Mouse (Mus musculus): ENCODE measurements around the gene Rims1.

The Rims1 gene

DNA sequence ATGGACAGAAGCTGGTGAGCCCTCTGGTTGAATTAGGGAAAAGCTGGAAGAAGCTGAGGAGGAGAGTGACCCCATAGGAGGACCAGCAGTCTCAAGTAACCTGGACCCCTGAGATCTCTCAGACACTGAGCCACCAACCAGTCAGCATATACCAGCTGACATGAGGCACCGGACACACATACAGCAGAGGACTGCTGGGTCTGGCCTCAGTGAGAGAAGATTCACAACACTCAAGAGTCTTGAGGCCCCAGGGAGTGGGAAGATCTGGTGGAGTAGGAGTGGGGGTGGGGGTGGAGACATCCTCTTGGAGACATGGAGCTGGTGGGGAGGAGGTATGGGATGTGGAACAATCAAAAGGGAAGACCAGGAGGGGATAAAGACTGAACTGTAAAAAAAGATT, 233.1 kb downstream of the Rims1 start:
- no peak for DNase-seq

DNA sequence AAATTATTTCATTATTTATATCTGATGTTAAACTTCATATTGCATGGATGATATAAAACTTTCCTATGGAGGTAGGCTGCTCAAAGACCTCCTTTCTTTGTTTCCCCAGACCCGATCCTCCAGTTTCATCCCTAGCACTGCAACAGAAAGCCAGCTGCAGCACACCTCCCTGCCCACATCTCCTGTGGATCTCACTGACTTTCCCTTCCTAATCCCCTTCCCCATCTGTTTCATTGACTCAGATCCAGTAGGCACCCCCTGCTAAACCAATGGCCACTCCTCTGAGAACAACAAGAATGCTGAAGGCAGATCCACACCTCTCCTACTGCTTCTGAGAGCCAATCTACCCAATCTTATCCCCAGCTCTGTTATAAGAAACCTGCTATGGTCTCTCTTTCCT, 259.5 kb downstream of the Rims1 start:
- no peak for DNase-seq

DNA sequence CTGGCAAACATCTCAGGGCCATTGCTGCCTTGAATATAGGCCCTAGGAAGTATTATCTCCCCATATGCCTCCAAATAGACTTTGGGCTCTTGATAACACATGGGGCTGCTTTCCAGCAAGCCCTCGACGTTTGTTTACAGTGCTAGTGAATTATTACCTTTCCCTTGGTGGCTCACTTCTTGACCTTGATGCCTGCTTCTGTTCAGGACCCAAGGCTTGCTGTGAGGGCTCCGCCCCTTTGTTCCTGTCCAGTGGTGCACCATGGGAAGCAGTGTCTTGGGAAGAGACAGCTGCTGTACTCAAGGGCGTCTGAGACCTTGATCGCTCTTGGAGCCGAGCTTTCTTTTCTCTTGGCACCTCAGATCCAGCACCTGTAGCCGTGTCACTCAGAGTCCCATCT, 267.7 kb downstream of the Rims1 start:
- DNase-seq, result no peak

DNA sequence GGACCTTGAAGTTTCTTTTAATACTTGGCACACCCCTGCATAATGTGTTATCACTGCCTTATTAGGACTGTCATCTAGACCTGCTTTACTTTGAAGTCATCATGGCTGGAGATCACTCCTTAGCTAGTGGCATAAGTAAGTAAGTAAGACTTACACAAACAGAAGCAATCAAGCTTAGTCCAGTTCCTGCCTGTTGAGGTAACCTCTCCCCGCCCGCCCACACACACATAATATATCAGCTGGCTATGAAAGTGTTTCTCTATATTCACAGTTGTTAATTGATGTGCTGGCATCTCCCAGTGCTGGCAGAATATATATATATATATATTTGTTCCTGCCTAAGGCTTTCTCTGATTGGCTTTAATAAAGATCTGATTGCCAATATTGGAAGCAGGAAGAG, 269.0 kb downstream of the Rims1 start:
- no peak for DNase-seq

DNA sequence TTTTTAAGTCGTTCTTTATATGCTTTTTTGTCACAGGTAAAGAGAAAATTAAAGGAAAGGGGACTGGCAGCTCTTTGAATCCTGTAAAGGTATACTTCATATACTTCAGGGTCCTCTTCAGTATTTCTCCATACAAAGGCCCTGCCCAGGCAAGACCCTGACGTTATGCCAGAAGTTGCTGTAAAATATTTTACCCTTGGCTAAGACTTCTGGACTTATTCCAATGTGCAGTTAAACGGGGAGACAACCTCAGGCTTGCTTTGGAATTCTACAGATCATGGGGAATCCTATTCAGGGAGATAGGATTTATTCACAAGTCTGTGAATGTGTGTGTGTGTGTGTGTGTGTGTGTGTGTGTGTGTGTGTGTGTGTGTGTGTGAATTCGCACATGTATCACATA, 270.7 kb downstream of the Rims1 start:
- no peak for DNase-seq

DNA sequence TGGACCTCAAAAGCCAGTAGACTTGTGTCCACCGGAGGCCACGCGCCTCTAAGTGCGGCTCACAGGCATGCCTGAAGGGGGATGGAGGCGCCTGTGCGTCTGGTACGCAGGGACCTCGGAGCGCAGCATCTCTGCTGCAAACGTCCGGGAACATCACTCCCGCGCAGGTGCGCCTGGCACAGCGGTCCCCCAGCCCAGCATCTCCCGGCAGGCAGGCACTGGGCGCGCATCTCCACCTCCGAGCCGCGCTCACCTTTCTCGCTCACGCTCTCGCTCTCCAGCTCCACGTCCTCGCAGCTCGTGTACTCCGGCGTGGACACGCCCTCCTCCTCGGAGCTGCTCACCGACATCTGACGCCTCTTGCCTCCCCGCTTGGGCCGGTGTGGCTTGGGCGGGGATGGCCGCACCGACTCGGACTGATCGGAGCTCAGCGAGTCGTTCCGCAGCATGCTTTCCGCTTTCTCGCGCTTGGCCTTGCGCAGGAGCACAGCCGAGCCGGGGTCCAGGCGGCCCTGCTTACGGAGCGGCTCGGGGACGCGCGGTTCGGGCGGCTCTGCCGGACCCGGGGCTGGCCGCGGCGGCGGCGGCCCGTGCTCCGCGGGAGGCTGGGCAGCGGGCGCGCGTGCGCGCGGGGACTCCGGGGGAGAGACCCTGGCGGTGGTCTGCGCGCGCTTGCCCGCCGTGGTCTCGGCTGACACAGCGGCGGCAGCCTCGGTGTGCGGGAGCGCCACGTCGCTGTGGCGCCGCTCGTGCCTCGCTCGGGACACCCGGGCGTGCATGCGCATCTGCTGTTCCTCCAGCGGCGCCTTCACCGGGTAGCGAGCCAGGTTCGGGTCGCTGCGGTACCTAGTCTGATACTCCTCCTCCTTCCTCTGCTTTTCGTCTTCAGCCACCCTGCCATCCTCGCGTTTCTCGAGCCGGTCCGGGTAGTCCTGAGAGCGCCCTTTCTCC, 272.4 kb downstream of the Rims1 start:
- no peak for DNase-seq

DNA sequence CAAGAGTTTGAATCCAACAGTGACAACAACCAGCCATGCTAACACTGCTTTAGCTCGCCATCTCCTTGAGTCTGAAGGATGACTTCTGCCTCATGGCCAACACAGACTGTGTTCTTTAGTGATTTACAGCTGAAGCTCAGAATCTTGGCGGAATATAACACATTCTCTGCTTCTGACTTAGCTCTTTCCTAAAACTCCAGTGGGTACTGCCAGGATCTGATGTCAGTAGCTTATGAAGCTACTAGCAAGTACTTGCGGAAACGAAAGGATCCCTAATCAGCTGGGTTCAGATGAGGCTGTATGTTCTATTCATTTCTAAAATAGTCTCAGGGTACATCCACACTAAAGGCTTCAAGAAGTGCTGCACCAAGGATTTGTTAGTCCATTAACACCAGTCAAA, 290.7 kb downstream of the Rims1 start:
- DNase-seq, result no peak

DNA sequence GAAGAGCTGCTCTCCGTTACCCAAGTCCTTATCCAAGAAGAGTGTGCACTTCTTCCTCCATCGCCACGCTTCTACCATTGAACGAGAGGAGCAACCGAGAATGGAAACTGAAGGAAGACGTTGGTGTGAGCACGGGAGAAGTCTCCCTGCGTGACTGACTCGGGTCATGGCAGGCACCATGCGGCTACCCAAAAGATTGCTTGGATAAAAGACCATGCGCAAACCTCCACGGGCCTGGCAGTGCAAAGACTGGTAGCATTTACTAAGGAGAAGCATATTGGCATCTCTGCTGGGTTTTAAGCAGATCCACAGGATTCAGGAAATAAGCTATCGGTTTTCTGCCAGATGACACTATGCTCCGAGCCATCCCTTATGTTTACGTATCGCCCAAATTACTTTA, 293.4 kb downstream of the Rims1 start:
- DNase-seq, result no peak

DNA sequence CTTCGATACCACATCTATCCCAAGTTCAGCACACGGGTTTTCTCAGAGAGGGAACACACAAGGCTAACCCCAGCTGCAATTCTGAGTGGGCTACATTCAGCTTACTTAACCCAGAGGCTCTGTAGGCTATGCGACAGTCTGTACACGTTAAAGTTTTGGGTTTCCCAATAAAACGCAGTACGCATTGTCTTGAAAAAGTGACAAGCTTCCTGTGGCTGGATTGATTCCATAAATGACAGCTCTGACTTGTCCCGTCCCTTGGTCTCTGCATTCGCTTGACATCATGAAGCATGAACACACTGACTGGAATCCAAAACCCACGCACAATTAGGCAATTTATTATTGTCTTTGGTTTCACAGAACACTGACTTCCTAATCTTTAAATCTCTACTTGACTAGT, 294.2 kb downstream of the Rims1 start:
- no peak for DNase-seq

DNA sequence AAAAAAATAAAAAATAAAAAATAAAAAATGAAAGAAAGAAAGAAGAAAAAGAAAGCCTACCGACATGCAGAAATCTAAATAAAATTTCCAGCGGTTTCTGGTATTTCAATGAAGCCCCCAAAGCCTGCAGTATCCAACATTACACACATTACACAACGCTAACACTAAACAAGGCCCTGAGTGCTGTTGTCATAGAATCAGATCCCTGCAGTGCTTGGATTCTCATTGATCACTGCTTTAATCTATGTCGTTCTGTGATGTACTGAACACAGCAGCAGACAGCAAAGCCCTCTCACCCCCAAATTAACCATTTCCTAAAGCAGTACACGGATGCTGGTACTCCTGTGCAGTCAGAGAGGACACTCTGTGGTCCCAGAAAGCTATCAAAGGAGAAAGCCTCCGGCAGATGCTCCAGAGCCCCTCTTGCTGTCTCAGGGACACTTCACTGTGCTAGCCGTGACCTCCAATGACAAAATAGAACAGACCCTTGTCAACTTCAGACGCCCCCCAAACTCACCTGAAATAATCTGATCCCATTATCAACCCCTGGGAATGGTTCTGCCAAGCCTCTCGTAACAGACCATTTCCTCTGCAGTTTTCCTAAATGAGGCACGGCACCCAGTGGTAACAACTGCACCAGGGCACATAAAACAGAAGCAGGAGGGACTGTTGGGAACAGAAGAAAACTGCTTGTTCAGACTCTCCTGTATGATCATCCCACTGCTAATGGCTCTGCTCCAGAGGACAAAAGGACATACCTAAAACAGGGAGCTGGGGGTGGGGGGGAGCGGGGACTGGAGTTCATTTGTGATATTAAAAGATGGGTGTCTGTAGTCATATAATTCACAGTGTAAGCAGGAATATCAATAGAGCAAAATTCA, 296.8 kb downstream of the Rims1 start:
- no peak for DNase-seq

DNA sequence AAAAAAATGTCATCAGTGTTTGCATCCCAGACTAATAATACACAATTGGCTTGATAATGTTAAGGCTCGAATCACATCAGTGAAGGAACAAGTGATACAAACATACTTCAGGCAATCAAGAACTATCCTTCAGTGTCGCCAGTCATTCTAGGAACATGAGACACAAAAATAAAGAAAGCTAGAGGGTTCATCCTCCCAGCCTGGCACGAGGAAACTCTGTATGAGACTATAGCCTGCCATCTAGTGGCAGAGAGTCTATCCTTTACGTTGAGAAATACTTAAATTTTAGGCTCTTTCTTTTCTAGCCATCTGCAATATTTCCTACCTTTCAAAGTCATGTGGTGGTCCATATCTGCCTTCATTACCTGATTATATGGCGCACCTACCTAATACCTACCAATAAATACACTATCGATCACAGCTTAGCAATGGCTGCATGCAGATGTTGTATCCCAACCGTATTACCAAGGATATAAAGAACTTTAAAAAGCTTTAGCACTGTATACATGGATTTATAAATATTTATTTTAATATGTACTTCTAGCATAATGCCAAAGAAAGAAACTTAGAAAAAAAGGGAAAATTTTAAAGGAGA, 318.4 kb downstream of the Rims1 start:
- no peak for DNase-seq

DNA sequence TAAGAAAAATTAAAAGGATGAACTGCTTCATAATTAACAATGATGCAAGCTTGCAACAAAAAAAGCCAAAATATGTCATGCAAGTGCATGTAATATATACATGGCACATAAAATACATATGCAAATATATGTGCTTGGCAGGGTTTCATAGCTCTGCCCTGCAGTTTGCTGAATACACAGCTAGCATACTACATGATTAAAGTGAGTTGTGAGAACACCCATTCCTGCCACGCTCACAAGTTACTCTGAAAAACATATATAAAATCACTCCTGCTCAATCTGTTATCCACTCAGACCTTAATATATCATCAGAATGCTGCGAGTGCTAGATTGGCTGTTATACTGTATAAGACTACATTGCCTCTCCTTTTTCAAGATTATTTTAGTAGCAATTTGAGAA, 329.6 kb downstream of the Rims1 start:
- DNase-seq, result no peak

DNA sequence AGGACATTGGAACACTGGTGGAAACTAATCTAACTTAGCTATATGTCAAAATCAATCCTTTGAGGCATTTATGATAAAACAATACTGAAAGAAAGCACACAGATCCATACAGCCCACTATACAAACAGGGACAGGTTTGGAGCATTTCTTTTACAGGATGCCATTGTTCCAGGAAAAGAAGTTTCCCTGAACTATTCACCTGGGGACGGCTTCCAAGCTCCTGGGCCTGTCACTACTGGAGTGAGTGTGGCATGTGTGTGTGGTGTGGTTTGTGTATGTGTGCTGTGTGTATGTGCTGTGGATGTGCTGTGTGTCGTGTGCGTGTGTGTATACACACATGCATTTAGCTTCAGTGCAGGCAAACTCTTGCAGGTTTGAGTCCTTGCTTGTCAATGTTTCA, 338.8 kb downstream of the Rims1 start:
- DNase-seq, result no peak

DNA sequence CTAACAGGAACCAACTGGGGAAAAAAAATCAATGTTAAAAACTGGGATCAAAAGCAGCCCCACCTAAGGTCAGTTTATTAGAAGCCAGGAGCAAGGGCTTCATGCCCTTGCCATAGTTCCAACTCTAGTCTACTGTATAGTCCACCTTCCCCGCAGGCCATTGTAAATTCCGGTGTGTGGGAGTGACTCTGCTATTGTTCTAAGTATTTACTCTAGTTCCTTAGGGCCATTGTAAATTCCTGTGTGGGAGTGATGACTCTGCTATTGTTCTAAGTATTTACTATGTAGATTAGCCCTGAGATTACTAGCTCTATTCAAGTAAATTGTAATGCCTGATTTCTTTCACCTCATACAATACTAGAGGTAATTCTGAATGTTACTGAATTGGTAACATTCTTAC, 339.2 kb downstream of the Rims1 start:
- DNase-seq, result no peak

DNA sequence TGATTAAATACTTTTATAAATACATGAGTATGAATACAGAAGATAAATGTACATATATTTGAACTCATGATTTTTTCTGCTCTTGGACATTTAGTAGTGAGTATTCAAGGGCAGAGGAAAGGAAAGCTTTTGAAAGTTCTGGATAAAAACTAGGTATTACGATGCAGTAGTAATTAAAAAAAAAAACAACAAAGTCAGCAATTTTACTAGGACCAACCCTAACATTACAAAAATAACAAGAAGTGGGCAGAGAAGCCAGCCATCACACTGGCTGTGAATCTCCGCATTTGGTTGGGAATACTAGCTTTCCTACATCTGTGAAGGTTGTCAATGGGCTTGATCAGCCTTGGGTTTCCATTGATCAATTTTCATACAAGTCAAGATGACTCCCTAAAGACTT, 381.8 kb downstream of the Rims1 start:
- no peak for DNase-seq

DNA sequence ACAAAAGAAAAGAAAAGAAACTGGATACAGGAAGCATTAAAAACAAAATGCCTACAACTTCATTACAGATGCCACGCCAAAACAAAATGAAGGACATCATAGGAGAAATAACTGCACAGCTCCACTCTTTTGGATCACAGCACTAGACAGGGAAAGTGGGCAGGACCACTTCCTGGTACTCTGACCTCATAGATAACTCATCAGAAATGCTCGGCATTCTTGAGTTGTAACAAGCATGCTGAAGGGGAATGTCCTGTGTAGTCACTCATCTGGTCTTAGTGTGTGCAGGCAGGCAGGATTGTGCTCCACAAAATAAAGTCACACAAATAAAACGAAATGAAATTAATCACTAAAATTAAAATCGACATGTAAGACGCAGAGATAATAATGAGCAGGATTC, 383.7 kb downstream of the Rims1 start:
- DNase-seq, result no peak

DNA sequence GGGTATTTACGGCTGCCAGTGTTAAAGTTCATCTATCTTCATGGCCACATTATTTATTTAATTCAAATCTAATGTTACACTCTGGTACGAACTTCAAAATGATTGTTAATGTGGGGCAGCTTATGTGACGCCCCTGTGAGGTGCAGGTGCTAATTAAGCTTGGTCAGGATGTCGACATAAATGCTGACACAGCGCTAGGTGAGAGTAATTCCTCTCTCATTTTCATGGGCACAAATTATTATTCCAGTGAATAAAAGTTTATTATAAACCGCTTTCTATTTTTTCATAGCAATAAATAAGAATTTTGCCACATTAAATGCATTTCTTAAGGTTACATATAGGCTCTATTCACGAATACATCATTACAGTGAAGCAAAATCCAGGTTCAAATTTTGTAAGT, 395.6 kb downstream of the Rims1 start:
- DNase-seq, result no peak

DNA sequence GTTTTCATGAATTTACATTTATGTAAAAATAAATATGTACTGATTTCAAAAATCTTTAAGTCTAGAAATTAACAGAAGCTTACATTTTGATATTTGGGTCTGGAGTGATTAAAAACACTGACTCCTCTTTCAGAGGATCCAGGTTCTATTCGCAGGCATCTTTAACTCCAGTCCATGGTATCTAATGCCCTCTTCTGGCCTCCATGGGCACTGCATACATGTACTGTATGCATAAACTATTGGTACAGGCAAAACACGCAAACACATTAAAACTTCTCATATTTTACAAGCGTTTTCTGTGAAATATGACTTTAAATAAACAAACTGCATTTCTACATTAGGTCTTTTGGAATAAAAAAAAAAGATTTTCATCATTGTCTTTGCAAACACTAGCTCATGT, 419.4 kb downstream of the Rims1 start:
- no peak for DNase-seq

DNA sequence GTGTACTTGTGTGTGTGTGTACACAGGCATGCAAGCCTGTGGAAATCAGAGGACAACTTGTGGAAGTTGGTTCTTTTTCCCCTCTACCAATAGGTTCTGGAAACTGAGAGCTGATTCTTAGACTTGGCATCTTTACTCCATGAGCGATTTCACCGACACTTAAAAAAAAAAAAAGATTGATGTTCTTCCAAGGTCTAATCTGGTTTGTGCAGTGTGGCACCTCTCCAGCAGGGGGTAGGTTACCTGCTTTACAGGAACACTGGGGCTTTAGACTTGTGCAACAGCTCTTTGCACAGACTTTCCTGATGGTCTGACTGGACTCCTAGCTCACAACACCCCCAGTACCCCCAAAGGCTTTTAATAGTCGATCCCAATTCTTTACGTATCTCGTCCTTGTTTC, 428.1 kb downstream of the Rims1 start:
- no peak for DNase-seq

DNA sequence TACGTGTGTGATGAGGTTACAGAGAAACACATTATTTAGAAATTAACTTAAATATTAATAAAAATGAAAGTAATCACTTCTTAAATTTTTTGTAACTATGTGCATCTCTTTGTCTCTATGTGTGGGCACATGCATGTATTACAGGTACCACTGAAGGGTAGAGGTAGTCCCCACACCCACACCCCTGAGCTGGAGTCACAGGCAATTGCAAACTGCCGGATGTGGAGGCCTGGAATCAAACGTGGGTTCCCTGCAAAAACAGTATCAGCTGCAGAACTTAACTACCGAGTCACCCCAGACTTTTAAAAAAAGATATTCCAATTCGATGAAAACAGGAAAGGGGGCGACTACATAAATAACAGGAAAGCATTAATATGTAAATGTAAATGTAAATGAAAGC, 428.7 kb downstream of the Rims1 start:
- DNase-seq, result no peak

DNA sequence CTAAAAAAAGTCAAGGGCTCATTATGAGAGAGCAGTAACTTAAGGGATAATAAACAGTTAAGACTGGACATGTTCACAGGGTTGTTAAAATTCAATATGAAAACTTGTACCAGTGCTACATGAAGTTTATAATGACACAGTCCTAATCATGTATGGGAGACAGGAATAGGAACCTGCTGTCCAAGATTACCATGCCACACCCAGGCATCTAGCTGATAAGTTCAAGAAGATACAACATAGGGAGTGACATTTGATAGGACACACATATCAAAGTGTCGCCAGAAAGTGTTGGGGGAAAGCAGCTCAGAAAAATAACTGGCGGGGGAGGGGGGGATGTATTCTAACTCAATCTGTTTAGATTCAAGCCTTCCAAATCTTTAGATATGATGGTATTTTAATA, 449.6 kb downstream of the Rims1 start:
- no peak for DNase-seq

DNA sequence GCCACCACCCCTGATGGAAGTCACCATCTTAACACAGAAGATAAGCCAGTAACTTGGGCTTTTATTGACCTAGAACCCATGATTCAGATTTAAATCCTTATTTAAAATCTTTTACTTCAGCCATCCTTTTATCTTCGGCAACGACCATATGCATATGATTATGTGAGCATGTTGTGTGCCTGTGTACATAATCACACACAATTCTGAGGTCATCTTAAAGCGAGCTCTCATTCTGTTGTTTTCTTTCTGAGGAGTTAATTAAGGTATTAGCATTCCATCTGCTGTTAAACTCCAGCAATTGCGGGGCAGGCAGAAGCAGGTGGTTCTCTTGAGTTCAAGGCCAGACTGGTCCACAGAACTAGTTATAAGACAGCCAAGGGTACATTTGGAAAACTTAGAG, 452.1 kb downstream of the Rims1 start:
- no peak for DNase-seq

DNA sequence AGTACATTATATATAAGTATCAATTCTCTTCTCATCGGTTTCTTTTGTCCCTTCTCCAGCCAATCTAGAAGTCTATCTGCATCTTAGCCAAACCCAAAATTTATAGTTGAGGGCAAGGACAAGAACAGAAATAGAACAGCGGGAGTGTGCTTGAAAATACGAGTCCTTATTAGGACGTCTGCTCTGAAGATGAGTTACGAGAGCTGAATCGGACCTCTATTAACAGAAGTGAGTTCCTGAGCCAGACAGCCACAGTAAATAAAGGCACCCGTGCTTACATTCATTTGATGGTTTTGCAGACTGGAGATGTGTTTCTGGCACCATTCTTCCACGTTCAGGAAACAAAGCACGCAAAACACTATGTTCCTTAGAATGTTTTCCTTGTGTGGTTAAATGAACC, 466.9 kb downstream of the Rims1 start:
- no peak for DNase-seq
